Mouse (Mus musculus): ENCODE data around the gene Gm21258.
"Not testable (repeated sequence)": the region's sequence is repeated elsewhere in the genome, so short reads cannot be mapped to it uniquely, and the experiment has no call there.

GRCm38 (mm10) chrY:52779740-52780139 lies at the start of gene Gm21258:
- TF ChIP-seq CTCF (IDR thresholded peaks at IDR 0.05; ENCODE audit: control insufficient read depth, insufficient read depth, low read length); POLR2A (IDR thresholded peaks at IDR 0.05; ENCODE audit: borderline replicate concordance, control insufficient read depth, low read depth, low read length): not testable (repeated sequence)

Measured in bone marrow, adult 2 months (tissue).